Mouse (Mus musculus) adrenal gland, adult (tissue): ENCODE results near the gene Axin2.

ENCODE experiments used
- DNase-seq, 2 experiments: peaks; one replicate each; pipeline ENCODE4 v3.0.0; 2022 to 2023; ENCODE audit warnings: low spot score in 1 of 2; ENCODE audit not compliant: inconsistent age in 2 of 2

Gene Axin2

DNA sequence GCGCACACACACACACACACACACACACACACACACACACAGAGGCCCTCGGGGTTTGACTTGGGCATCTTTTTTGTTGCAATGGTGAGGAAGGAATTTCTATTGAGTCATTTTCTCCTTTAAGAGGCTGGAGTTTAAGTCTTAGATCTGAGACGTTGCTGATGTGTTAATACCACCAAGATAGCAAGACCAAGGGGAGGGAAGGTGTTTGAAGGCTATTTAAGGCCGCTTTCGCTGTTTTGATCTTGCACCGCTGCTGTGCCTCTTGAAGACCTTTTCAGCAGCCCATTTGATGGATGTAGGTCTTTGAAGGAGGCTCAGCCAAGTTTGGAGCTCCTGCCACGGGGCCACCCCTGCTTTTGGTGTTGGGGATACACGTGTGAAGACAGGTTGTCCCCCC lies 7.9 kb downstream of the Axin2 start:
- peak in 1 of 2 experiments; percentile 53 for DNase-seq

DNA sequence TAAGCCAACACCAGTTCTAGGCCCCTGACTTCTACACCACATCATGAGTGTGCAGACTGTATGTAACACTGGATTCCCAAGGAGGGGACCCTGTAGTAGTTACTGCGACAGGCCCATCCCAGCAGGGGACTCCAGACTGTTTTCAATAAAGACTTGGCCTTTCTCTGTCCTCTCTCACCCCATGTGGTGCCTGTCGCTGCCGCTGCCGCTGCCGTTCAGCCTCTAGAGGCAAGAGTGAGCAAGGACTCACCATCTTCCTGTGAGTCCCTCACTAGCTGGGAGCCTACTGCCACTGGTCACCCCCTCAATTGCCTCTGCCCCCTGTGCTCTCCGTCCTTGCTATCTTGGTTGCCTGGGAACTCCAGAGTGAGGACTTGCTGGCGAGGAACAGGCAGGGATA lies 8.6 kb downstream of the Axin2 start:
- DNase-seq: peak in 1 of 2 experiments; percentile 64

DNA sequence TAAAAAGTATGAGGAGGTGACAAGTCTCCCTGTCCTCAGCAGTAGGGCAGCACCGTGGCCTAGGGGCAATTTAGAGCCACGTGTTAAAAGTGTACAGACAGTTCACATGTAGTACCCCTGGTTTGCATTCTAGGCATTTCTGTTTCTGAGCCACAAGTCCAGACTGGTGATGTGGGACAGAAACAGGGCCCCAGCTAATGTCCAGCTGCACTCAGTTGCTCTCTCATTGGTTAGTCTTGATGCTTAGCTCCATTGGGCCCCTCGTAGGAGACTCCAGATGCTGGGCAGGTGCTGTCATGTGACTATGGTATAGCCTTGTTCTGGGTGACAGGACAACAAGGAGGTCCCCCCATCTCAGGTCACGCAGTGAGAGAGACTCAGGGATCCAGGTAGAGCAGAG lies 9.0 kb downstream of the Axin2 start:
- peak in 1 of 2 experiments; percentile 53 for DNase-seq

GRCm38 (mm10) chr11:108929700-108930099 lies 9.6 kb downstream of the Axin2 start:
- DNase-seq: peak in 1 of 2 experiments; percentile 53

GRCm38 (mm10) chr11:108930612-108931011 lies 10.5 kb downstream of the Axin2 start:
- peak in 1 of 2 experiments; percentile 56 for DNase-seq

- peak in 1 of 2 experiments; percentile 70 for DNase-seq
Observed at GRCm38 (mm10) chr11:108933835-108934234, 13.7 kb downstream of the Axin2 start.

- DNase-seq: peak; percentile 24 to 32
Observed at GRCm38 (mm10) chr11:108935128-108935868, 15.1 kb downstream of the Axin2 start.

DNA sequence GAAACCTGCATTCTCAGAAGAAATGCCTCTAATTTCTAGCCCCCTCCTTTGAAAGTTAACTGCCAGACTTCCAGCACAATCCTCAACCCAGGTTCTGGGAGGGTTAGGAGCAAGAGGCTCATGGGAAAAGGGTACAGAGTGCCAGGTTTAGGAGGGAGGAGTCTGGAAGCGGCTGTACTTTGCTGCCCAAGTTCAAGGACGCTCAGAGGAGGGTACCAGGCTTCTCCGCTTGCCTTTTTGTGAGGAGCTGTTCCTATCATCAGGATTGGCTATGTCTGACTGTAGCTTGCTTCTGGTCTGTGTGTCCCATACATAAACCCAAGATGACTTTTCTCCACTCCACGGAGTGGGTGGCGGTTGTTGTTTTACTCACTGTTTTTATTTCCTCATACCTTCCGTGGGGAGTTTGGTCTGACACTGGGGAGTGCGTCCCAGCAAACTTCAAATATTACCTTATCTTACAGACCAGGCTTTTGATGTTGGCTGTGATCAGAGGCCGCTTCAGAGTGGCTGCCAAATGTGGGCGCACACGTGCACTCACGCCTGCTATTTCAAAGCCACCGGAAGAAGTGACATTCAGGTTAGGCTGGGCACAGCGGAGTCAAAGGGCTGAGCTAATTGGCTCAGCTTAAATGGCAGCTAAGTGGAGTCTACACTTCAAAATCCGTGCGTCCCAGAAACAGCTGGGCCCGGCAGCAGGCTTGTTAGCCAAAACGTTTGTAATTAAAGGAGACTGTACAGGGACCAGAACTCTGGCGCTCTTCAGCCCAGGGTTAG lies 16.1 kb downstream of the Axin2 start:
- DNase-seq: peak; percentile 74 to 82

DNA sequence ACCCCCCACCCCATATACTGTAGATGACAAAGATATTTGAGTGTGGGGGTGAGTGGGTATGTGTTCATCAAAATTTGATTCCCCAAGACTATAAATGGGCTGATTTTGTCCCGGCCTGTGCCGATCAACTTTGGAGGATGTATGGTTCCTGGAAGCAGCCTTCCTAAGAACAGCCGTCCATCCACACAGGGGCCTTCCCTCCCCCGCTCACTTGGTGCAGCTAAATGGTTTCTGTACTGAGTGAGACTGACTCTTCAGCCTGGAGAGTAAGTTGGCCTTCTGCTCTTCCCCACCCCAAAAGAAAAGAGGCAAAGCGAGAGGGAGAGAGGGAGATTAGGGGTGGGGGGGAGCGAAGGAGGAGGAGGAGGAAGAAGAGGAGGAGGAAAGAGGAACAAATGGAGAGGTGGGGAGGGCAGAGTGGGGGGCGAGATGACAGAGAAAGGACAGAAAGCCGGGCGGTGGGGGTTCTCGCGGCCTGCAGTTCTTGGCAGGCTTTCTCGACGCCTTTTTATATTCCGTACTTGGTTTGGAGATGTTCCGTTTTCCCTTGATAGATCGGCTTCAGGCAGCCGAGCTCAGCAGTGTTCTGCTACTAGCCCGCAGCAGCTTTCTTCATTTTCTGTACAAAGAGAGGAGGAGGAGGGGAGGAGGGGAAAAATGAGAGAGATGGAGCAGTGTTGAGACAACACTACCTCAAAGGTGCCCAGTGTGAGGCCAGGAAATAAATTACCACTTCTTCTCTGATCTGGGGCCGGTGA lies 20.7 kb downstream of the Axin2 start:
- DNase-seq: peak in 1 of 2 experiments; percentile 54

- DNase-seq: peak in 1 of 2 experiments; percentile 48
Observed at GRCm38 (mm10) chr11:108941836-108942235, 21.7 kb downstream of the Axin2 start.

DNA sequence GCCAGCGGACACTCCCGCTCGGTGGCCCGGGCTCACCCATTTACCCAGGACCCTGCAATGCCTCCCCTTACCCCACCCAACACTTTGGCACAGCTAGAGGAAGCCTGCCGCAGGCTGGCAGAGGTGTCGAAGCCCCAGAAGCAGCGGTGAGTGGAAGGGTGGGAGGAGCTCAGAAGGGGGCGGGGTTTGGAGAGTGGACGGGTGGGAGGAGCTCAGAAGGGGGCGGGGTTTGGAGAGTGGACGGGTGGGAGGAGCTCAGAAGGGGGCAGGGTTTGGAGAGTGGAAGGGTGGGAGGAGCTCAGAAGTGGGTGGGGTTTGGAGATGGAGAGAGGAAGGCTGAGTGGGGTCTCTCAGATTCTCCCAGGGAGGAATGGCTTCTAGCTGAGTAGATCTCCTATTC lies 23.6 kb downstream of the Axin2 start:
- peak in 1 of 2 experiments; percentile 35 for DNase-seq

DNA sequence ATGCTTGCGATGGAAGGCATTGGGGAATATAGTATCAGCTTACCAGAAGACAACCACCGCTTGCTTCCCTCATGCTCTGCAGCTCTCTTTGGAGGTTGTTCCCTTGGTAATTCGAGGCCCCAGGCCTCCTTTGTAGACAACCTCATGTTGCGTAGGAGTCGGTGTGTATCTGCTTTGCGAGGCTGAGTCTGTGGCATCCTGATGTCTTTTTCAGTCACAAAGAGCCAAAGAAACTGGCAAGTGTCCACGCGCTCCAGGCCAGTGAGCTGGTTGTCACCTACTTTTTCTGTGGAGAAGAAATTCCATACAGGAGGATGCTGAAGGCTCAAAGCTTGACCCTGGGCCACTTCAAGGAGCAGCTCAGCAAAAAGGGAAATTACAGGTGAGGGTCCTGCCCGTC lies 25.5 kb downstream of the Axin2 start:
- DNase-seq: peak in 1 of 2 experiments; percentile 39

GRCm38 (mm10) chr11:108947425-108948184 lies 27.5 kb downstream of the Axin2 start:
- peak; percentile 49 to 76 for DNase-seq

DNA sequence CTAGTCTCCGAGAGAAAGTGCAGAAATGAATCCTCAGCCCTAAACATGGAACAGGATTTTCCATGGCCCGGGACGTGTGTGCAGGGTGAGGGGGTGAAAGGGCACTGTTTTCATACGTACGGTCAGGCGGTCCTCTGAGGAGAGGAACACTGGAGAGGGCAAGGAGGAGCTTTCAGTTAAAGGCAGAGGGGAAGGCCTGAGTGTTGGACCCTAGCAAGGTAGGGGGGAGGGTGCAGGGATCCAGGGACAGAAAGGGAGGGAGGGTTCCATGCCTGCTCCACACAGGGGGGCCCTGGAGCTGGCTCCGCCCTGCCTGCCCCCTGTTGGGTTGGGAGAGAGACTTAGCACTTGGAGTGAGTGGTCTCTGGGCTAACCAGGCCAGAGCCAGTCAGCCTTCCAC lies 28.4 kb downstream of the Axin2 start:
- DNase-seq: peak in 1 of 2 experiments; percentile 53

DNA sequence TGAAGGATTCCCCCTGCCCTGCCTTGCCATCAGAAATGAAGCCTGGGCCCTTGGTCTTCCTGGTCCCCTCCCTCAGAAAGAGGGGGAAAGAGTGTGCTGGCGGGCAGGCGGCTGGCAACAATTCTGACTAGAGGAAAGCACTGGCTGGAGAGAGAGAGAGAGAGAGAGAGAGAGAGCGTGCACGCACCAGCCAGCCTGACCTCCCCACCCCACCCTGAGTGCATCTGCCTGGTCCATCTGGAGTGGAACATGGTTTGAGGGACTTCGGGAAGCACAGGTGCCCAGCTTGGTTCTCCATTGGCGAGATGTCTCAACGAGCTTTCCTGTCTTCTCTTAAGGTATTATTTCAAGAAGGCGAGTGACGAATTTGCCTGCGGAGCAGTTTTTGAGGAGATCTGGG lies 28.8 kb downstream of the Axin2 start:
- no peak for DNase-seq

GRCm38 (mm10) chr11:108952343-108952742 lies 32.2 kb downstream of the Axin2 start:
- no peak for DNase-seq

DNA sequence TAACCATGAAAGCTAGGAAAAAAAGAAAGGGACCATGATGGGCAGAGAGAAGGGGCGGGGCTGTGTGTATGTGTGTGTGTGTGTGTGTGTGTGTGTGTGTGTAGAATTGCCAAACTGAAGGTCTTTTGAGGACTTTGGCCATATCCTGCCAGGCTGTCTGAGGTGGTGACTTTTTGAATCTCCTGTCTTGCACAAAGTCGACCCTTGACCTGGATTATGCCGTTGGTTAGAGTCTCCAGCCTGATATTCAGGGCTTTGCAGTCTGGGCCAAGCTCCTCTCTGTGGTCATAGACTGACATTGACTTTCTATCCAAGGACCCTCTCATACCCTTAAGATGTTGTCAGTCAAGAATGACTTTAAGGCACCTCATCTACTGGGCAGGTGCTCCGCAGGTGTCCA lies 35.8 kb downstream of the Axin2 start:
- DNase-seq: no peak

- no peak for DNase-seq
Observed at GRCm38 (mm10) chr11:108958349-108958748, 38.2 kb downstream of the Axin2 start.

DNA sequence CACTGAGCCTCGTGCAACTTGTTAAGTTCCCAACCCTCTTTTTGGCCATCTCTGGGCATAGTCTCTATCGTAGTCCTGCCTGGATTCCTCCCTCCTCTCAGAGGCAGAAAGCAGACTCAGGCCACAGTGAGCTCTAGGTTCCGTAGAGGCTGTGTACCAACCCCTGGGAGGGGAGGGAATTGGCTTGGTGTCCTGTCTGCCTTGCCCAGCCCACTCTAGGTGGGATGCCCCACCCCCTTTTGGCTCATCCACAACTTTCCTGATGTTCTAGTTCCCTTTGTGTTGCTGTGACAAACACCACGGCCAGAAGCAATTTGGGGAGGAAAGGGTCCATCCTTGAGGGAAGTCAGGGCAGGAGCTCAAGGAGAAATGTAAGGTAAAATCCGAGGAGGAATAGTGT lies 39.0 kb downstream of the Axin2 start:
- no peak for DNase-seq

DNA sequence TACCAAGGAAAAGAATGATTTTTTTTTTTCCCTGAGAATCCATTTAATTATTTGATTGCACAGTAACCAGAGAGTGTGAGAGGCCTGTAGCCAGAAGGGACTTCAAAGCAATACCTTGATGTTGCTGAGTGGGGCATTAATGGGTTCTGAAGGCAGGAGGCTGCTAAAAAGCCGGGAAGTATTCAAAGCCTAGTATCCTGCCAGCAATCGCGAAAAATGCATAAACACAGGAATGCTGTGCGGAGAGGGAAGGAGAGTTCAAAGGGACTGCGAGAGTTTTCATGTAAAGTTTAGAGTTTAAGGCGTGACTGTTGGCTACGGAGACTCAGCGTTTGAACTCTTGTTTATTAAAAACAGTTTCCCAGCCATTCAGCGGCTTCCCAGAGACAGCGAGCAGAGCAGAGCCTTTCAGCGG lies 41.5 kb downstream of the Axin2 start:
- peak in 1 of 2 experiments; percentile 47 for DNase-seq
